Mouse (Mus musculus): Measurements from ENCODE around the gene Pde1b.

Pde1b gene

DNA sequence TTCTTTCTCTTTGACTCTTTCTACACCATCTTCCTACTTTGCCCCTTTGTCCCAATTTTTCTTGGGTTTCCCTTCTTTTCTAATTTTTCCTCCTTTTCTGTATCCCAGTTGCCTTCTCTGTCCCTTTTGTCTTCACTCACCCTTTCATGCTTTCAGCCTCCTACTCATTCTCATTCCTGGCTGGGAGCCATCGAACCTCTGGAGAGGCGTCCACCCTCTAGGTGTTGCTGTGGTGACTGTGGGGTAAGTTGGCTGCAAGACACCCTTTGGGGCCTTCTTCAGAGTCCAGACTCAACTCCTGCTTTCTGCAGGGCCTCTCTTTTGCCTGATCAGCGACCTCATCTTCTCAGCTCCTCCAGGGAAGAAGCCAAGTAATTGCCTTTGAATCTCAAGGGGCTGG, 6.5 kb downstream of the Pde1b start:
- 38% methylated on average over 3 of the region's 3 CpGs for WGBS

DNA sequence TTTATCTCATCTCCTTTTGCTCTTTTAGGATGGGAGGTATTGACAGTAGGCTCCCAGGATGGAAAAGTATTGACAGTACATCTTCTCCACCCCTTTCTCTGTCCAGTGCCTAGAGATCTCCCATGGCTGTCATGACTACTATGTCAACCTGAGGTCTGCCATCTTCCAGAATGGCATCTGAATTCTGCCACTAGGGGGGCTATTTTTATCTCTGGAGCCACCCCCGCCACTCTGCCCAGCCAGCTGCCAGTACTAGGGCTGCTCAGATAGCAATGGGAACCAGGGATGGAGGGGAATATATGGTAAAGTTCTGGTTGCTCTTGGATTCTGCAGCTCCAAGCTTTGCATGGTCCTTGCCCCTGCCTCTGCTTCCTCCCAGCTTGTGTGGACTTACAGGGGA, 8.8 kb downstream of the Pde1b start:
- WGBS = 29% methylated on average over 1 of the region's 1 CpGs

DNA sequence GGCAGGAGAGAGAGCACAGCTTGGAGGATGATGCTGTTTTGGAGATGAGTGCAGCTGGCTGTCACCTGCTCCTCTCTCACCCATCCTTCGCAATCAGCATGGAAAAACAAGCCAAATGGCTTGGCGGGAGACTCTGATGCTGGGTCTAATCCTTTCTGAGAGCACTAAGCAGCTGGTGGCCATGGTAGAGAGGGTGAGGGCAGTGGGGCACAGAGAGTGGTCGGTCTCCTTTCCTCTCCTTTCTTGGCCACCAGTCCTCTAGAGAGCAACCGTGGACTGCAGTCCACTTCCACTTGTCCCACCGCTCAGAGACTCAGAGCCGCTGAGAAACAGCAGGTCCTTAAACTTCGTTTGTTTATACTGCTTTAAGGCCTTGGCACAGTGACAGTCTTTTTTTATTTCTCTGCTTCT, 10.8 kb downstream of the Pde1b start:
- WGBS = 6% methylated on average over 7 of the region's 7 CpGs

DNA sequence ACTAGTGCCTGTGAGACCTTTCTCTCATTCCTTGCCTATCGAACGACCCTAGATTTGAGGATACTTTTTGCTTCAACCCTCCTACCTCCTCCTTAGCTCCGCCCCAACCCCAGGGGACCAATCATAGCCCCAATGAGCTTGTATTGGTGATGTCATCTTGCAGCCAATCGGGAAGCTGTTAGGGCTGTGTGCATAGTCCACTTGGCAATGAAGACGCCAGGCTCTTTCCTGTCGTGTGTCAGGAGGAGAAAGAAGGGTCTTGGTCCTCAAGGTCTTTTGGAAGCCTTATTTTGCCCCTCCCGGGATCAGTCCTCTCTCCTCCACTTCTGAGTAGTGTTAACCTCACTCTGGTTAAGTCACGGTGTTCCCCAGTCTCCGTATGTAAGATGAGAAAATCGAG, 11.3 kb downstream of the Pde1b start:
- under 1% methylated on average over 10 of the region's 10 CpGs for WGBS

DNA sequence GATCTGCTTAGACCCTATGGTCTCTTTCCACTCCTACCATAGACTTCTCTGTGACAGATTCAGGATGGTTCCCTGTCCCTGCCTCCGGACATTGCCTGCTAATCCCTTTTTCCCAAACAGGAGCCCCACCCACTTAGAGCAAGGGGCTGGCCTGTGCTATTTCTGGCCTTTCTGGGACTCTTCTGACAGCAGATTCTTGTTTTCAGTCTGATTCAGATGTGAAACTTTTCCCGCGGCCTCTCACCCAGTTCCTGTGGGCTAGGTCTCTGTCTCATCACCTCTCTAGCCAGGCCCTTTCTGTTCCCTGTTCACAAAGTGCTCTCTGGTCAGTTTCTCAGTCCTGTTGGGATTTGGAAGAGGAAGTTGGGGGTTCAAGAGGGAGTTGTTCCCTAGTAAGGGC, 12.1 kb downstream of the Pde1b start:
- 20% methylated on average over 3 of the region's 3 CpGs for WGBS

DNA sequence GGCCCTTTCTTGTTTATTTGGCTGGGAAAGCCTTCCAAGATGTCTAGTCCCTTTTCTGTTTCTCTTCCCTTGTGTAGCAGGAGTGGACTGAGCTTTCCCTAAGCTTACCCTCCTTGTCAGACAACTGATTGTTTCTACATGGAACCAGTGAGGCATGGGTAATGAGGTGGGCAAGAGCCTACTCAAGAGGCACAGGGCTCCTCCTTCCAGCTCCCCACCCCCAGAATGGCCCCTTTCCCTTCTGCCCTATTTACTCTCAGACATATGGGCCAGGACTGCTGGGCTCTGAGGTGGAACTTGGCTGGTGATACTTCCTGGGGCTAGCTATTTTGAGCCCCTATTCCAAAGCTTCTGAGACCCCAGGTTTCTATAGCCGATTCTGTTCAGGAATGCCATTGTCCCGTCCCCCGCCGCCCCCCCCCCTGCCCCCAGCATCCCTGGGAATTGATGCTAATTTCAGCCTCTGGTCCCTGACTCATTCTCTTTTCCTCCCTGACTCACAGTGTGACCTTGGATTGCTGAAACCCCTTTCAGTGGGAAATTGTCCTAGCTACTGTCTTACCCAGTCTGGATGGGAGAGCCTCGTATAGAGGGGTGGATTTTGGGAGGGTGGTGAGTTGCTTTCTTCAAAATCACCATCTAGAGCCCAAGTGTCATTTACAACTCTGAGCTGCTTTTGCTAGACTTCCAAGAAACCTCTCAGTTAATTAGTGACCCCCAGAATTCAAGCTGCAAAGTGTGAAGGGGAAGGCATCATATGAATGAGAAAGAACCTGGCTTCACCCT, 16.0 kb downstream of the Pde1b start:
- WGBS = 11% methylated on average over 5 of the region's 5 CpGs

DNA sequence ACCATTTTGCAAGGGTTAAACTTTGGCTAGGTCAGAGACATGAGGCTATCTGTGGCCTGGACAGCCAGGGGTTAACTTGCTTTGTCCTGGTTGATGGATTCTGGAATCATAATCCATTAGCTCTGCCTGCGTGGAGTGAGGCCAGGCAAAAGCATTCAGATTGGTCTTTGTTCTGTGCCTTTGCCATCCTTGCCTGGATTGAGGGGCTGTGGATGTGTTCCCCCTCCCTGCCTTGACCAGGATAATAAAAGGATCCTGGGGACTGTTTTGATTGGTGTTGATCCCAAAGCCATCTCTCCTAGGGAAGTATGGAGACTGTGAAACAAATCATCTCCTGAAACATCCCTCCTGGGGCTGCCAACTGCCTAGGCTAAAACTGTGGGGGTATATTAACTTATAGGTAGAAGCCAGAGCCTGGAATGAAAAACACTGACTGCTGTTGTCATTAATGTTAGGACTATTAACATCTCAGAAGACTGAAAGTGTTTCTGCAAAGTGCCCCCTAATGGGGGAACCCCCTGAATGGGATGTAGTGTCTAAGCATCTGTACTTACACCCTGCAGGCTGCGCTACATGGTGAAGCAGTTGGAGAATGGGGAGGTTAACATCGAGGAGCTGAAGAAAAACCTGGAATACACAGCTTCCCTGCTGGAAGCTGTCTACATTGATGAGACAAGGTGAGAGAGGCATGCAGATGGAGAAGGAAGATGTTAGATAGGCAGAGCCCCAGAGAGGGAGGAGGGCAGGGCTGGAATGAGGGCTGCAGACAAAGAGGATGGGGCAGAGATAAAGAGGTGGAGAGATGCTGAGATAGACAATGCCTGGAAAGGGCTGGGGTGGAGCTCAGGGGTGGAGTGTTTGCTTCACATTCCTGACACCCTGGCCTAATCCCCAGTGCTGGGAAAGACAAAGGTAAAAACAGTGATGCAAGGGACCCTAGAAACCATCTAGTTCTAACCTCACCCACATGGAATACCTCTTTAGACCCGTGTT, 16.8 kb downstream of the Pde1b start:
- WGBS = 45% methylated on average over 4 of the region's 4 CpGs

DNA sequence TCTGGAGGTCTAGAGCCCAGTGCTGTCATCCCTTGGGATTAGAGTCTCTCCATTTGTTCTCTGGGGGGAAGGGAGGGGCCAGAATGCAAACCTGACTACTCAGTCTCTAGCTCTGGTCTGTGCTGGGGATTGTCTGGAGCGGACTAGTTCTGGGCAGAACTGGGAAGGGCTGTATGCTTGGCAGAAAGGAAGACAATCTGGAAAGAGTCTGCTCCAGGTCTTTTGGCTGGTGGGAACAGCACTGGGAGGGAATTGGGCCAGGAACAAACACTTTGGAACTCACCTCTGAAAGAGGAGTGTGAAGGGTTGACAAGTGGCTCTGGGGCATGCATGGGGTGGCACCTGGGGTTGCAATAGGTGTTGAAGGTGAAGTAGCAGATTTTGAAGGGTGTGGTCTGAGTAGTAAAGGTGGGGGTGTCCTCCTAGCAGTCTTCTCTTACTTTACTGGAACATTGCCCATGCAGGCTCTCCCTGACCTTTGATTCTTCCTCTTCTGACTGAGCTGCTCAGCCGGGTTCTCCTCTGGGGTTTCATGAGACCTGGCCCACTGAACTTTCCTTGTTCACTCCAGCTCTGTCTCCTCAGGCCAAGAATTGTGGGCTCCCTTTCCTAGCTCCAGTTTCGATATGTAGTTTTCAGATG, 19.7 kb downstream of the Pde1b start:
- 48% methylated on average over 3 of the region's 3 CpGs for WGBS

DNA sequence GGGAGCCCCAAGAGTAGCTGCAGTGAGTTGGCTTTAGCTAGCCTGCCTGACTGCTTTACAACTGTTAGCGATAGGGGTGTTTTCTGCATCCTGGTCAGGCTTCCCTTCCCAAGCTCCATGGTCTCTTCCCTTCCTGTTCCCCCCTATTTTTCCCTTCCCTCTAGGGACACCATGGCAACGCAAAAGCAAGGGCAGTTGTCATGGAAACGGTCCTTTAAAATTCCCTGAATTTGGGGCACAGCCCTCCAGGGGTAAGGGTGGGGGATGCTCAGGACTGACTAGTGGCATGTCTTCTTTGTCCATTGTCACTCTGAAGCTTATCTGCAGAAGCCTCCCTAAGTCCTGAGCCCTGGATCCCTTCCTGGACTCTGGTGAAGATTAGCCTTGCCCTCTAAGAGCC, 20.3 kb downstream of the Pde1b start:
- WGBS = 40% methylated on average over 3 of the region's 3 CpGs

DNA sequence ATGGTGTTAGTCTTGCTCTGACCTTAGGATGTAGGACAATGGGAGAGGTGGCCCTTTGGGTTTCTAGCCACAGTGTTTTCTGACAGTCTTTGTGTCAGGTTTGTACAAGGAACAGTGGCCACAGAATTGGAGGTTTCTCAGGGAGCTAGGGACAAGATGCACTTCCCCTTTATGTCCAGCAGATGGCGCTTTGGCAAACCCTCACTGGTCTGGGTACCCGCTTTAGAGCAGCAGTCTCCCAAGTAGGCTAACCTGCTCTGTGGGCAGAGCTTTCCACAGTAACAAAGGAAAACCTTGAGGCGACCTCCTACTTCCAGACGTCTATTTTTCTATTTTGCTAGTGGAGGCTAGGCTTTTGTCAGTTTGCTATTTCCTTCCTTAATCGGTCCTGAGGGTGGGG, 27.5 kb downstream of the Pde1b start:
- 2% methylated on average over 5 of the region's 5 CpGs for WGBS

DNA sequence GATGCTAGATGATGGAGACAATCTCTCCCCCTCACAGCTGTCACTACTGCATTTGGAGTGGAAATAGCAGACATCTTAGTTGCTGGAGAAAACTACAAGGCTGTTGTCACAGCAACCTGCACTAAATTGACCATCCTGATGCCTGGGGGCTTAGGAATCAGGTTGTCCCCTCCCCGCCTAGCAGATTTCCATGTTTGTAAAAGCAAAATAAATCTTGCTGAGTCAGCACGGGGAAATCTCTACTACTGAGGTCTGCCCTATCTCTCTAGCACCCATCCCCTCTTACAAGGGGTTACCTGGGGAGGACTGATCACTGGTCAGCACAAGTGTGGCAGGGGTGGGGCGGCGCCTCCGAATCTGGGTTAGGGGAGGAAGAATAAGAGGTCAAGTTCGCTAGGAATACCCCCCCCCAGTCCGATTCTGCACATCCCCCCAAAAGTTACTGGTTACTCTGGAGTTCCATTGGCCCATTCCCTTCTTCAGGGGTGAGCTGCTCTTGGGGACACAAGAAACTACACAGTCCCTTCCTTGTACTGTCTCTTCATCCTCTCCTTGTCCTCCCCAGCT, 31.3 kb downstream of the Pde1b start:
- WGBS = 81% methylated on average over 7 of the region's 7 CpGs

DNA sequence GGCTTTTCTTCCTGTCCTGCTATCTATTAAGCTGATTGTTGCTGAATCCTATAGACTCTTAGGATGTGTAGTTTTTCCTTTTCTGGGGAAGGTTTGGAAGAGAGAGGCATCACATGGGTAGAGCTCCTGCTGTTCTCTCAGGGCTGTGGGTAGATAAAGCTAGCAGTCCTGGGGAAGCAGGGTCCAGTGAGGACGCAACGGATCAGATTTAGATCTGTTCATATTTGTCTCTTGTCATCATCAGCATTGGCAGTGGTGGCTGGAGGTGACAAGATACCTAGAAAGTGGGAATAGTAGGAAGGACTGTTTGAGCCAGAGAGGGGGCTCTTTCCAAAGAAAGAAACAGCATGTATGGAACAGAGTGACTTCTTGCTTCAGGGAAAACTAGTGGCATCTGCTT, 32.2 kb downstream of the Pde1b start:
- WGBS = 47% methylated on average over 2 of the region's 2 CpGs

DNA sequence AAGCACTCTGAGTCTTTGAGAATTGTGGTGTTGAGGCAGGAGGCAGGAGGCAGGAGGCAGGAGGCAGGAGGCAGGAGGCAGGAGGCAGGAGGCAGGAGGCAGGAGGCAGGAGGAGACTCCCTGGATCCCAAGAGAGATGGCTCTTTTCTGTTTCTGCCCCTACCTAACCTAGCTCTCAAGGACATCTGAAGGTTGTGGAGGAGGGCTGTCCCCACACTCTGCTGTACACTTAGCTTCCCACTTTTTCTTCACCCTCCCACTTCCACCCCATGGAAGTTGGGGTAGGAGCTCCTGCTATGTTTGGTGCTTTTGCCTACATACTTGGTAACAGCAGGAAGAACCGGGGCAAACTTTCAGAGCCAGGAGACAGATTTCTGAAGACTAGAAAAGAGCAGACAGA, 33.0 kb downstream of the Pde1b start:
- 39% methylated on average over 1 of the region's 1 CpGs for WGBS

DNA sequence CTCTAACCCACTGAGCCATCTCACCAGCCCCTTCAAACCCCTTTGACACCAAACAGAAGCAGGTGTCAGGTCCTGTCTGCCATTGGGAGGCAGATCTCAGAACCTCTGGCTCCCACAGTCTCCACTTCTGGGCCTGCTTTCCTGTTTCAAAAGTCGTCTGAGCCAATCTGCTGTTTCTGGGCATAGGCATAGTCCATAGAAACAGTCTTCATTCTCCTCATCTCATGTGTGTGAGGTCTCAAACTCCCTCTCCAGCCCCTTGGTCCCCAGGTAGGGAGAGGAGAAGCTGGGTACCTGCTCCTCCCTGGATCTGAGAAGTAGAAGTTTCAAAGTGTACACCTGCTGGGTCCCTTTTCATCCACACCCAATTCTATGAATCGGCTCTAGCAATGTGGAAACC, 33.6 kb downstream of the Pde1b start:
- WGBS = 22% methylated on average over 2 of the region's 2 CpGs

DNA sequence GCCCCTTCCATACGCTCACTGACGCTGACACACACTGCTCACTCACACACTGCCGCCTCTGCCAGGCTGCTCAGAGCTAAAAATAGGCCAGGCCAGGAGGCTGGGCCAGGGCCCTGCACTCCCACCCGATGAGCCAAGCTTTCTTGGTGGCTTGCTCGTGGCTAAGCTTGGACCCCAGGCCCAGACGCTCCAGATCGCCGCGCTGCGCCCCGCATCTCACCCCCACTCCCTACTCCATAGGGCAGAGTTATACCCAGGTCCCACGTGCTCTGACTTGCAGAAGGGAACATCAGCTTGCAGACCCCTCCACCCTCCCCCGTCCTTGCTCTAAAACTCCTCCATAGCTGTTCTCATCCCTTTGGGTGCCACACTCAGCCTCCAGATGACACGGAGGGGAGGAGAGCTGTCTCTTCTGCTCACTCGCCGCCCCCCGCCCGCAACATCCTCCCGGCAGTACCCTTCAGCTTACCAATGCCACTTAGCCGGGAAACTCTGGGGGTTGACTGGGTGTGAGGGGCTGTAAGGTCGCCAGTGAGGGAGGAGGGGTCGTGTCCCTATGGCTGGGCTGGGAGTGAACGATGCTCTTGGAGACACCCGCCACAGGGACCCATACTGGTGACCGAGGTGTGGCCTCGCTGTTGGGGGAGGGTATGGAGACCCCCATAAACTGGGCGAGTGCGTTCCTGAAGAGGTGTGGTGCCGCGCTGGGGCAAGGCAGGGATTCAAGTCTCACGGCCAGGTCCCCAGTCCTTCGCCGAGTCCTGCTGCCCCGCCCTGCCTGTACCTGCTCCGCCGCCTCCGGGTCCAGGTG, 34.4 kb downstream of the Pde1b start:
- 4% methylated on average over 37 of the region's 37 CpGs for WGBS

DNA sequence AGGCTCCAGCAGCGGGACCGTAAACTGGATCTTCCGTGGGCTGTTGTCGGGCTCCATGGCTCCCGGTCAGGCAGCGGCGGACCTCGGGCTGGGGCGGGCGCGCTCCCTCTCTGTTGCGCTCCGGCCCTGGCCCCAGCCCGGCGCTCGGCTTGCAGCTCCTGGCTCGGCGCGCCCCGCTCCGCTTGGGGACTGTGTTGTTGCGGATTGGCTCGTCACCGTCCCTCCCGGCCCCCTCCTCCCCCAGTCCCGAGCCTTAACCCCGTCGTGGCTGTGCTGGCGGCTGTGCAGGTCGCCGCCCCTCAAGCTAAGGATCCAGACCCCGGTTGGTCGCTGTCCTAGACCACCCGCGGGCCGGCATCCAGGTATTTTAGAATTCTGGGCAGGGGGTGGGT, 35.0 kb downstream of the Pde1b start, which contains the start of gene Ppp1r1a:
Gene Ppp1r1a, minus strand, starts transcription at position 182 of the 392 bp plus-strand sequence.
- under 1% methylated on average over 34 of the region's 36 CpGs for WGBS

DNA sequence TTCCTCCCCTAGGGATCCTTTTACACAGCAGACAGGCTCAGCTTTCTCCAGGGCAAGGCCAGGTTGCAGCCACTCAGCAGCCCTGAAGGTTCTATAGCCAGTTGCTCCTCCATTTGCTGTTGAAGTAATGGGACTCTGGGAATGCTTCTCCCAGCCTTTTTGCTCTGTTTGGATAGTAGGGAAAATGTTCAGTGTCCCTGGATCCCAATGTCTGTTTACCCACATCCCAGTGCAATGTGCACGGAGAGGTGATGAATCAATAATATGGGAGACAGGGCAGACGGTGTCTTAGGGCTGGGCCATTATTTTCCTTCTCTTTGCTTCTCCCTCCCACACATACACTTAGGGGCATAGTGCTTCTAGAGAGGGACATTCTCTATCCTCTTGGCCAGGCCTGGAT, 36.4 kb downstream of the Pde1b start:
- WGBS = 86% methylated on average over 2 of the region's 2 CpGs

DNA sequence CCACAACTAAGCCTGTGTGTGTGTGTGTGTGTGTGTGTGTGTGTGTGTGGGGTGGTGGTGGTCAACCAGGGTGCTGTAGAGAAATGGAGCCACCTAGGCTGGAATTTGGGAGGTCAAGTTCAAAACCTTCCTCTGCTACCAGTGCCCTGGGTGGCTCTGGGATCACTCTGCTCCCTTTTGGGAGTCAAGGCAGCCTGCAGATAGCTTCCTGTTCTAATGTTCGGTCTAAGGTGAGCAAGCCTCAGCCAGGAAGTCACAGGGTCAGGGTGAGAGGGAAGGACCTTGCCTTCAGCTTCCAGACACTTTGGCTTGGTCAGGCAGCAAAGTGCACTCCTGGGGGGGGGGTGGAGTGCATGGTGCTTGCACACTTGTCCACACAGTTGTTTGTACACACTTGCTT, 37.8 kb downstream of the Pde1b start:
- 76% methylated on average over 1 of the region's 1 CpGs for WGBS

DNA sequence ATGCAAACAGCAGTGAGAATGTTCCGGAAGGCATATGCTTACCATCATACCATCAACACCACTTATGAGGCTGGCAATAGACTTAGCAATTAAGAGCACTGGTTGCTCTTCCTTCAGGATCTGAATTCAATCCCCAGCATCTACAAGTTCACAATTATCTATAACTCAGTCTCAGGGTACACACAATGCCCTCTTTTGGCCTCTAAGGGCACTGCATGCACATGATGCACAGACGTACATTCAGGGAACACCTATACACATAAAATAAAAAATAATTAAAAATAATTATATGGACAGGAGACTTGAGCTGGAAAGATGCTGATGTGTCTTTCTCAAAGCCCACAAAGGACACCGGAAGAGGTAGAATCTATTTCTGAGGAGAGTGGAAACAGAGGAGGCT, 45.1 kb downstream of the Pde1b start:
- WGBS = 89% methylated on average over 3 of the region's 3 CpGs

DNA sequence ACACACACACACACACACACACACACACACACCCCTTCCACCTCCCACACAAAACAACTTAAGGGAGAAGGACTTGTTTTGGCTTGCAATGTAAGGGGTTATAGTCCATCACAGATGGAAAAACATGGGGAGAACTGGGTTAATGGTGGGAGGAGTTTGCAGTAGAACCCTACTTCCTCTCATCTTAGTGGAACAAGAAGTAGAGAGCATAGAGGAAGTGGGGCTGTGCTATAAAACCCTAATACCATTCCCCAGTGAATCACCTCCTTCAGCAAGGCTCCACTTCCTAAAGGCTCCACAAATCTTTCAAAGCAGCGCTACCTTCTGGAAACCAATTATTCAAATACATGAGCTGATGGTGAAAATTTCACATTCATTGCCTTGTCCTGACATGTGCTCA, 46.6 kb downstream of the Pde1b start:
- 88% methylated on average over 1 of the region's 1 CpGs for WGBS

DNA sequence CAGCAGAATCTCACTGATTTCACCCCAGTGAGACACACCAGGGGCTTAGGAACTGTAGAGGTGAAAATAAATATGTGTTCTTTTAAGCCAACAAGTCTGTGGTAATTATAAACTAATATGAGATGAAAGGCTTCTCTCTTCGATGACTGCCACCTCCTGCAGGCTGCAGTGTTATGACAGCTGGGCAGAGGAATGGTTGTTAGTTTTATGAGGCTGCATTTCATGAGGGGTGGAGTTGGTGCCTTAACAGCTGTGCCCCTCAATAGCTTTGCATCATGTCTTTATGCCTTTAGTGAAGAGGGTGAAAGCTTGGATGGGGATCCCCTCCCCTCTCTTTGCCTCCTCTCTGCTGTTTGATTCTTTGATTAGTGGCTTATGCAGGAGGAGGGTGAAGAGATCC, 48.2 kb downstream of the Pde1b start:
- 34% methylated on average over 1 of the region's 1 CpGs for WGBS
